Mouse (Mus musculus) hindlimb bud, embryonic 11.5 days (tissue): ENCODE results near the gene Zfp740.

Experiments used
- DNase-seq: peaks from one replicate; pipeline ENCODE4 v3.0.0-alpha.2; 2012; ENCODE audit warnings: low read depth, low spot score; ENCODE audit errors: extremely low spot score

Zfp740 gene

GRCm38 (mm10) chr15:102192271-102192812, 10.7 kb upstream of the Zfp740 start:
- DNase-seq, result no peak

- no peak for DNase-seq
These were observed 10.1 kb upstream of the Zfp740 start for GRCm38 (mm10) chr15:102192820-102193386.

- DNase-seq, result no peak
These were observed 9.4 kb upstream of the Zfp740 start for GRCm38 (mm10) chr15:102193652-102194051.

- no peak for DNase-seq
These were observed 8.6 kb upstream of the Zfp740 start for GRCm38 (mm10) chr15:102194439-102194838.

GRCm38 (mm10) chr15:102195373-102195772, 7.7 kb upstream of the Zfp740 start:
- no peak for DNase-seq

GRCm38 (mm10) chr15:102198841-102199240, 4.2 kb upstream of the Zfp740 start:
- no peak for DNase-seq

GRCm38 (mm10) chr15:102203835-102204381, 859 bp downstream of the Zfp740 start:
- no peak for DNase-seq

- no peak for DNase-seq
These were observed 1.8 kb downstream of the Zfp740 start, which contains the start of gene Csad for GRCm38 (mm10) chr15:102204674-102205505. Gene Csad, minus strand, starts transcription at chr15:102204724.

- DNase-seq, result no peak
These were observed 2.7 kb downstream of the Zfp740 start for GRCm38 (mm10) chr15:102205779-102206178.

- DNase-seq, result no peak
These were observed 4.3 kb downstream of the Zfp740 start for GRCm38 (mm10) chr15:102207351-102207750.

GRCm38 (mm10) chr15:102208092-102208561, 5.1 kb downstream of the Zfp740 start:
- DNase-seq, result no peak

- DNase-seq, result no peak
These were observed 6.1 kb downstream of the Zfp740 start for GRCm38 (mm10) chr15:102209114-102209513.

GRCm38 (mm10) chr15:102210816-102211215, 7.8 kb downstream of the Zfp740 start:
- no peak for DNase-seq

- no peak for DNase-seq
These were observed 8.8 kb downstream of the Zfp740 start for GRCm38 (mm10) chr15:102211895-102212294.

- no peak for DNase-seq
These were observed 11.1 kb downstream of the Zfp740 start for GRCm38 (mm10) chr15:102214132-102214531.

GRCm38 (mm10) chr15:102215624-102216023, 12.6 kb downstream of the Zfp740 start:
- DNase-seq, result no peak

- DNase-seq, result no peak
These were observed 13.6 kb downstream of the Zfp740 start for GRCm38 (mm10) chr15:102216459-102217228.

GRCm38 (mm10) chr15:102217325-102217724, 14.3 kb downstream of the Zfp740 start:
- DNase-seq, result no peak

- DNase-seq, result no peak
These were observed 19.3 kb downstream of the Zfp740 start for GRCm38 (mm10) chr15:102222386-102222785.

GRCm38 (mm10) chr15:102224186-102224991, 21.3 kb downstream of the Zfp740 start:
- DNase-seq, result no peak
